Mouse (Mus musculus) hindbrain, embryonic 13.5 days (tissue): ENCODE data around the gene Lrig1. TPM values are rescaled to one million over a fixed set of nuclear protein-coding genes. Genes with fewer than 3 reads are reported as not detected.
A peak's percentile ranks its signal among the peaks of the same experiment; 100 is the strongest.

Experiments
- ATAC-seq: fragments of 200-750 bp; cut with Nextera tagmentation; 2 replicates; pipeline ENCODE4 v1.8.0; 2017; ENCODE audit warnings: moderate TSS enrichment; ENCODE audit not compliant: low FRiP score
- H3K27ac ChIP-seq: fragments of 300-500 bp; sonication (generic); 2 replicates; pipeline ENCODE4 v1.5.1; 2015; ENCODE audit warnings: inconsistent platforms, mild to moderate bottlenecking, moderate library complexity
- H3K27me3 ChIP-seq: fragments of 300-500 bp; sonication (generic); 2 replicates; pipeline ENCODE4 v1.6.1; 2015; ENCODE audit warnings: mild to moderate bottlenecking, inconsistent platforms
- H3K36me3 ChIP-seq: fragments of 300-500 bp; sonication (generic); 2 replicates; pipeline ENCODE4 v1.6.1; 2015; ENCODE audit warnings: mild to moderate bottlenecking, inconsistent platforms
- H3K4me1 ChIP-seq: fragments of 300-500 bp; sonication (generic); replicated peaks from 2 replicates; pipeline ENCODE4 v1.6.1; 2015; ENCODE audit warnings: inconsistent platforms
- H3K4me2 ChIP-seq: fragments of 300-500 bp; sonication (generic); 2 replicates; pipeline ENCODE4 v1.6.1; 2015; ENCODE audit warnings: inconsistent platforms, mild to moderate bottlenecking, moderate library complexity
- H3K4me3 ChIP-seq: fragments of 300-500 bp; sonication (generic); 2 replicates; pipeline ENCODE4 v1.5.1; 2015; ENCODE audit warnings: mild to moderate bottlenecking, inconsistent platforms
- H3K9ac ChIP-seq: fragments of 300-500 bp; sonication (generic); 2 replicates; pipeline ENCODE4 v1.6.1; 2015; ENCODE audit warnings: mild to moderate bottlenecking, inconsistent platforms
- H3K9me3 ChIP-seq: fragments of 300-500 bp; sonication (generic); 2 replicates; pipeline ENCODE4 v1.6.1; 2016; ENCODE audit warnings: inconsistent platforms
- WGBS: fragments of 180-500 bp; shearing (Covaris S2); methylation state at CpG from one replicate; pipeline ENCODE4 v1.1.7; 2015; 5-methylcytosine and 5-hydroxymethylcytosine counted together
- polyA plus RNA-seq: library from polyadenylated mRNA; unstranded; fragments of >200 nt; fragmentation: Nextera tagmentation; extraction: Ambion mirVana; gene quantifications from 2 replicates; pipeline ENCODE4 v1.2.1, GENCODE M21; 2015

Lrig1 gene
- polyA plus RNA-seq, 1 experiment from 2014 or later: 12.5 TPM

GRCm38 (mm10) chr6:94714815-94715644, 15.1 kb upstream of the Lrig1 start:
- H3K27me3 ChIP-seq: no peaks in the 10 kb centered on the region
- ATAC-seq: no peak
- WGBS: 66% methylated on average over 13 of the region's 13 CpGs

GRCm38 (mm10) chr6:94709832-94710231, 9.9 kb upstream of the Lrig1 start:
- H3K9ac ChIP-seq: no peak overlapping the region
- H3K4me2 ChIP-seq: no peak overlapping the region
- 68% methylated on average over 3 of the region's 3 CpGs for WGBS
- H3K36me3 ChIP-seq: no peaks in the 10 kb centered on the region
- peaks cover 4% of the 10 kb centered on the region for H3K4me1 ChIP-seq
- no peaks in the 10 kb centered on the region for H3K27me3 ChIP-seq
- no peak for ATAC-seq
- no peak overlapping the region for H3K4me3 ChIP-seq
- no peak overlapping the region for H3K27ac ChIP-seq
- no peaks in the 10 kb centered on the region for H3K9me3 ChIP-seq

More at GRCm38 (mm10) chr6:94714815-94715644, 15.1 kb upstream of the Lrig1 start:
- Histone ChIP-seq H3K4me1 (no peaks in the 10 kb centered on the region; the same call in 1 of the 2 replicates), H3K36me3 (no peaks in the 10 kb centered on the region), H3K4me2 (no peak overlapping the region), H3K9ac (no peak overlapping the region), H3K27ac (no peak overlapping the region), H3K4me3 (no peak overlapping the region), H3K9me3 (no peaks in the 10 kb centered on the region)

GRCm38 (mm10) chr6:94709150-94709549, 9.2 kb upstream of the Lrig1 start:
- Histone ChIP-seq H3K4me2 (no peak overlapping the region), H3K4me3 (no peak overlapping the region), H3K9ac (no peak overlapping the region), H3K27me3 (no peaks in the 10 kb centered on the region), H3K9me3 (no peaks in the 10 kb centered on the region), H3K27ac (no peak overlapping the region), H3K36me3 (no peaks in the 10 kb centered on the region), H3K4me1 (peaks cover 10% of the 10 kb centered on the region)
- 91% methylated on average over 1 of the region's 1 CpGs for WGBS
- ATAC-seq: no peak

- Histone ChIP-seq H3K36me3 (no peaks in the 10 kb centered on the region), H3K4me3 (no peak overlapping the region), H3K9ac (no peak overlapping the region), H3K27me3 (0 out of 2 replicates have a peak, but pooled peaks cover 1% of the 10 kb centered on the region), H3K9me3 (no peaks in the 10 kb centered on the region), H3K4me1 (peaks cover 10% of the 10 kb centered on the region), H3K27ac (no peak overlapping the region), H3K4me2 (no peak overlapping the region)
- ATAC-seq: no peak
- 92% methylated on average over 5 of the region's 5 CpGs for WGBS
Measured at GRCm38 (mm10) chr6:94707254-94707653, 7.3 kb upstream of the Lrig1 start.

GRCm38 (mm10) chr6:94705931-94706330, 6.0 kb upstream of the Lrig1 start:
- WGBS: 80% methylated on average over 1 of the region's 1 CpGs
- H3K9me3 ChIP-seq: no peaks in the 10 kb centered on the region
- peaks cover 19% of the 10 kb centered on the region for H3K4me1 ChIP-seq
- H3K4me3 ChIP-seq: no peak overlapping the region
- H3K27ac ChIP-seq: no peak overlapping the region
- H3K4me2 ChIP-seq: no peak overlapping the region
- no peak overlapping the region for H3K9ac ChIP-seq
- no peaks in the 10 kb centered on the region for H3K36me3 ChIP-seq
- no peak for ATAC-seq
- 0 out of 2 replicates have a peak, but pooled peaks cover 5% of the 10 kb centered on the region for H3K27me3 ChIP-seq

GRCm38 (mm10) chr6:94702993-94703392, 3.0 kb upstream of the Lrig1 start:
- Histone ChIP-seq H3K9ac (no peak overlapping the region), H3K27me3 (0 out of 2 replicates have a peak, but pooled peaks cover 5% of the 10 kb centered on the region), H3K36me3 (no peaks in the 10 kb centered on the region), H3K9me3 (no peaks in the 10 kb centered on the region), H3K4me3 (no peak overlapping the region), H3K4me1 (peaks cover 37% of the 10 kb centered on the region), H3K27ac (no peak overlapping the region), H3K4me2 (no peak overlapping the region)
- ATAC-seq: no peak
- WGBS: 96% methylated on average over 6 of the region's 6 CpGs

- WGBS: 3% methylated on average over 18 of the region's 18 CpGs
- no peak for ATAC-seq
Measured at GRCm38 (mm10) chr6:94701071-94701470, 1.1 kb upstream of the Lrig1 start.

GRCm38 (mm10) chr6:94700612-94701011, 654 bp upstream of the Lrig1 start:
- peaks cover 57% of the 10 kb centered on the region for H3K4me1 ChIP-seq
- 0% methylated on average over 8 of the region's 8 CpGs for WGBS
- ATAC-seq: no peak

More at GRCm38 (mm10) chr6:94701071-94701470, 1.1 kb upstream of the Lrig1 start:
- Histone ChIP-seq H3K9ac (no peak overlapping the region), H3K4me1 (peaks cover 52% of the 10 kb centered on the region), H3K4me2 (peak overlapping the region; percentile 92), H3K27me3 (0 out of 2 replicates have a peak, but pooled peaks cover 5% of the 10 kb centered on the region), H3K4me3 (peak overlapping the region; percentile 96), H3K27ac (peak overlapping the region; percentile 48; the same call in 1 of the 2 replicates), H3K36me3 (no peaks in the 10 kb centered on the region), H3K9me3 (no peaks in the 10 kb centered on the region)

GRCm38 (mm10) chr6:94699173-94699987, 578 bp downstream of the Lrig1 start:
- peak; percentile 52 for ATAC-seq
- Histone ChIP-seq H3K27ac (peak overlapping the region; percentile 94), H3K9ac (peak overlapping the region; percentile 96), H3K27me3 (0 out of 2 replicates have a peak, but pooled peaks cover 5% of the 10 kb centered on the region), H3K9me3 (no peaks in the 10 kb centered on the region), H3K4me2 (peak overlapping the region; percentile 92), H3K4me1 (peaks cover 58% of the 10 kb centered on the region), H3K36me3 (no peaks in the 10 kb centered on the region), H3K4me3 (peak overlapping the region; percentile 96)
- WGBS: under 1% methylated on average over 91 of the region's 95 CpGs

More at GRCm38 (mm10) chr6:94700612-94701011, 654 bp upstream of the Lrig1 start:
- Histone ChIP-seq H3K4me2 (peak overlapping the region; percentile 92), H3K4me3 (peak overlapping the region; percentile 96), H3K9ac (no peak overlapping the region), H3K36me3 (no peaks in the 10 kb centered on the region), H3K27me3 (0 out of 2 replicates have a peak, but pooled peaks cover 5% of the 10 kb centered on the region), H3K9me3 (no peaks in the 10 kb centered on the region), H3K27ac (peak overlapping the region; percentile 48; the same call in 1 of the 2 replicates)

GRCm38 (mm10) chr6:94698509-94699172, 1.3 kb downstream of the Lrig1 start:
- Histone ChIP-seq H3K36me3 (no peaks in the 10 kb centered on the region), H3K4me1 (peaks cover 56% of the 10 kb centered on the region)
- no peak for ATAC-seq

GRCm38 (mm10) chr6:94697423-94697822, 2.5 kb downstream of the Lrig1 start:
- Histone ChIP-seq H3K4me1 (peaks cover 63% of the 10 kb centered on the region), H3K27ac (no peak overlapping the region), H3K4me2 (peak overlapping the region; percentile 92), H3K9me3 (no peaks in the 10 kb centered on the region), H3K27me3 (0 out of 2 replicates have a peak, but pooled peaks cover 5% of the 10 kb centered on the region), H3K36me3 (no peaks in the 10 kb centered on the region), H3K4me3 (peak overlapping the region; percentile 96), H3K9ac (peak overlapping the region; percentile 96)
- no peak for ATAC-seq
- WGBS: 23% methylated on average over 1 of the region's 1 CpGs

More at GRCm38 (mm10) chr6:94698509-94699172, 1.3 kb downstream of the Lrig1 start:
- Histone ChIP-seq H3K9ac (peak overlapping the region; percentile 96), H3K27ac (peak overlapping the region; percentile 94; the same call in 1 of the 2 replicates), H3K4me2 (peak overlapping the region; percentile 92), H3K4me3 (peak overlapping the region; percentile 96), H3K9me3 (no peaks in the 10 kb centered on the region), H3K27me3 (0 out of 2 replicates have a peak, but pooled peaks cover 5% of the 10 kb centered on the region)
- WGBS: under 1% methylated on average over 11 of the region's 11 CpGs
